Mouse (Mus musculus) stomach, postnatal 0 days (tissue): ENCODE measurements around the gene Igfals. TPM values are rescaled to one million over a fixed set of nuclear protein-coding genes. Genes with fewer than 3 reads are reported as not detected.

ENCODE experiments used
- ATAC-seq: fragments of 200-750 bp; cut with Nextera tagmentation; 2 replicates; pipeline ENCODE4 v1.8.0; 2017; ENCODE audit not compliant: low FRiP score, low TSS enrichment
- DNase-seq: peaks from one replicate; pipeline ENCODE4 v3.0.0-alpha.2; 2016; ENCODE audit warnings: low spot score
- H3K27ac ChIP-seq: fragments of 300-500 bp; sonication (generic); replicated peaks from 2 replicates; pipeline ENCODE4 v1.5.1; 2014; ENCODE audit warnings: mild to moderate bottlenecking, control low read depth
- H3K27me3 ChIP-seq: fragments of 300-500 bp; sonication (generic); 2 replicates; pipeline ENCODE4 v1.6.1; 2014; ENCODE audit warnings: low read length; ENCODE audit not compliant: control insufficient read depth, insufficient read depth
- H3K36me3 ChIP-seq: fragments of 300-500 bp; sonication (generic); 2 replicates; pipeline ENCODE4 v1.6.1; 2014; ENCODE audit warnings: low read length, mixed read lengths; ENCODE audit not compliant: control insufficient read depth, insufficient read depth
- H3K4me1 ChIP-seq: fragments of 300-500 bp; sonication (generic); replicated peaks from 2 replicates; pipeline ENCODE4 v1.6.1; 2014; ENCODE audit warnings: antibody characterized with exemption; ENCODE audit not compliant: control insufficient read depth, insufficient read depth
- H3K4me2 ChIP-seq: fragments of 300-500 bp; sonication (generic); replicated peaks from 2 replicates; pipeline ENCODE4 v1.6.1; 2014; ENCODE audit warnings: low read depth, mild to moderate bottlenecking, control low read depth, moderate library complexity
- H3K4me3 ChIP-seq: fragments of 300-500 bp; sonication (generic); 2 replicates; pipeline ENCODE4 v1.5.1; 2014; ENCODE audit warnings: low read depth, low read length, control low read depth
- H3K9ac ChIP-seq: fragments of 300-500 bp; sonication (generic); 2 replicates; pipeline ENCODE4 v1.6.1; 2014; ENCODE audit warnings: mild to moderate bottlenecking, low read length, control low read depth, mixed read lengths
- H3K9me3 ChIP-seq: fragments of 300-500 bp; sonication (generic); 2 replicates; pipeline ENCODE4 v1.6.1; 2016; ENCODE audit warnings: low read length; ENCODE audit not compliant: control insufficient read depth
- CTCF ChIP-seq: IDR thresholded peaks from 2 replicates; pipeline ENCODE4 v1.5.1; 2016; ENCODE audit warnings: antibody characterized with exemption, low read depth, mild to moderate bottlenecking, moderate library complexity
- EP300 ChIP-seq: optimal IDR thresholded peaks from 2 replicates; pipeline ENCODE3; 2016; ENCODE audit warnings: antibody characterized with exemption
- WGBS: fragments of 180-500 bp; shearing (Covaris S2); extraction: QIAGEN DNeasy Blood & Tissue Kit; methylation state at CpG from one replicate; pipeline ENCODE4 v1.1.7; 2014; 5-methylcytosine and 5-hydroxymethylcytosine counted together
- polyA plus RNA-seq: library from polyadenylated mRNA; unstranded; fragments of >200 nt; fragmentation: Nextera tagmentation; extraction: Ambion mirVana; gene quantifications from 2 replicates; pipeline ENCODE4 v1.2.1, GENCODE M21; 2015

Gene Igfals
- polyA plus RNA-seq, 1 experiment from 2014 or later: 5.6 TPM

DNA sequence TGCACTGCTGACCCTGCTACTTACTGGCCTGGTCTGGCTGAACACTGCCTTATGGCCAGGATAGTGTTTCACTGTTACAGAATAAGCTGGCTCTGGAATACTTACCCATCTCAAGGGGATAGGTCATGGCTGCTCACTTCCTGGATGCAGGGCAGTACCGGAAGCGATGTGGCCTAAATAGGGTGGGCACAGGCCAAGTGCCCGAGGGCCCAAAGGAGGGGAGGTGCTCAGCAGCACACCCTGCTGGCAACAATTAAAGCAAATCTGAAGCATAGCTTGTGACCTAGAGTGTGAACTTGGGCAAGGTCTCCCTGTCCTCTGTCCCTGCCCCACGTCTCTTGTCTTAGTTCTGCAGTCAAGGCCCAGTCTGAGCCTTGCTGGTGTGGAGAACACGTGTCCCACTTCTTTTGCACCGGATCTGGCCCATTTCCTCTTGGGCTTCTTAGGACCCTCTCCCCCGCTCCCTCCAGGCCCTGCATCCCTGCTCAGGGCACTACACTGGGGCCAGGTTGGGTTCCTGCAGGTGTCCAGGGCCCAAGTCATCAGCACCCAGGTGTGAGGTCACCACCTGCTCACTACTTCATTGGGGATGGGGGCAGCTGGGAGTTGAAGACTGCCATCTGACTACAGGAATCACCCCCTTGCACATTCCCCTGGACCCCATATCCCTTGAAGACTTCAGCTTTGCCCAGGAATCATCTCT is 16.1 kb downstream of the Igfals start:
- Histone ChIP-seq H3K9ac (no peak overlapping the region), H3K4me3 (no peak overlapping the region), H3K9me3 (no peaks in the 10 kb centered on the region), H3K27me3 (no peaks in the 10 kb centered on the region), H3K36me3 (peaks cover 6% of the 10 kb centered on the region), H3K4me2 (no peak overlapping the region), H3K27ac (no peak overlapping the region), H3K4me1 (peaks cover 3% of the 10 kb centered on the region)
- DNase-seq (peak; percentile 50), ATAC-seq (no peak)
- 43% methylated on average over 7 of the region's 7 CpGs for WGBS
- no peak for TF ChIP-seq EP300
- TF ChIP-seq CTCF: peak; percentile 75

DNA sequence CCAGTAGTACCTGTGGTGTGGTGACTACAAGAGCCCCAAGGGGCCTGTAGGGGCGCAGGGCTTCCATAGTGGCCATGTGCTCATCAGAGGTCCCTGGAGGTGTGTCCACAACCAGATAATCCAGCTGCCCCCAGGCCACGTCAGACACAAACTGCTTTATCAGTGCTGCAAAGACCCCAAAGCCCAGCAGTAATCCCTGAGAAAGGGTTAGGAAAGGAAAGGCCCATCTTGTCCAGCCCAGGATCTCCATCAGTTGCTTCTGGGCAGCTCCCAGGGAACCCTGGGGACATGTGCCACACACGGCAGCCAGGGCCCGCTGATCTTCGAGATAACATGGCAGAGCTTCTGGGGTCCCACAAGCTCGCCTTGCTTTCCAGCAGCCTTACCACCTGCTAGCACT is 18.6 kb downstream of the Igfals start:
- no peak for DNase-seq
- no peak overlapping the region for H3K27ac ChIP-seq
- WGBS: 84% methylated on average over 6 of the region's 6 CpGs
- no peak for TF ChIP-seq EP300
- TF ChIP-seq CTCF: no peak
- ATAC-seq: no peak
- no peaks in the 10 kb centered on the region for H3K9me3 ChIP-seq
- no peak overlapping the region for H3K4me2 ChIP-seq
- no peaks in the 10 kb centered on the region for H3K27me3 ChIP-seq
- peaks cover 6% of the 10 kb centered on the region for H3K36me3 ChIP-seq
- H3K4me1 ChIP-seq: peaks cover 3% of the 10 kb centered on the region
- H3K4me3 ChIP-seq: no peak overlapping the region
- H3K9ac ChIP-seq: no peak overlapping the region

DNA sequence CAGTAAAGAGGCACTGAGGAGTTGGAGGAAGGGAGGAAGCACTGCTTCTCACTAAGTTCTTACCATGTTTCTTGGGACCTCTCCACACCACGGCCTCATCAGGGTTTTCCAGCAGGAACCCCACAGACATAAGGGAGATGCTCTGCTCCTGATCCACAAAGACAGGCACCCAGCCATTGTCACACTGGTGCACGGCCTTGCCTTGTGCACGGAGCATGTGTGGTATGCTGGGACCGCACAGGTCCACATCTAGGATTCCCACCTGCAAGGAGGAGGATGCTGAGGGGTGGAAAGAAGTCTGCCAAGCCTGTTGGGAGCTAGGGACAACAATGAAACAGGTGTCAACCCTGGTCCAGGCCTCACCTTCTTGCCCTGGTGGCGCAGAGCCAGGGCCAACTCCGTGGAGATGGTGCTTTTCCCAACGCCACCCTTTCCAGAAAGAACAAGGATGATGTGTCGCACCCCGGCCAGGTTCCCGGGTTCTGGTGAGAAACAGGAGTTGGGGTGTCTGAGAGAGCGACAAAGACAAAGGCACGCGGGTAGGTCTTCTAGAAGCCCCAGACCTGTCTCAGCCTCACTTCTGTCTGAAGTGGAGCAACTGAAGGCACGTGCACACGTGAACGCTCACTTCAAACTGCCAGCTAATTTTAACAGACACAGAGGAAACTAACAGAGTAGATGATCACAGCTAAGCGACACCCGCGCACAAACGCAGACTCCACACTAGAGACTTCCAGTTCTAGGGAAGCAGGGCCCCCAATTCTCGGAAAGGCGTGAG is 19.7 kb downstream of the Igfals start:
- Histone ChIP-seq H3K4me1 (peaks cover 3% of the 10 kb centered on the region), H3K9ac (peak overlapping the region; percentile 83), H3K27me3 (no peaks in the 10 kb centered on the region), H3K27ac (no peak overlapping the region), H3K4me3 (peak overlapping the region; percentile 83), H3K36me3 (peaks cover 10% of the 10 kb centered on the region), H3K9me3 (no peaks in the 10 kb centered on the region), H3K4me2 (peak overlapping the region; percentile 88)
- DNase-seq (no peak), ATAC-seq (no peak)
- 23% methylated on average over 22 of the region's 22 CpGs for WGBS
- TF ChIP-seq CTCF (no peak), EP300 (no peak)

DNA sequence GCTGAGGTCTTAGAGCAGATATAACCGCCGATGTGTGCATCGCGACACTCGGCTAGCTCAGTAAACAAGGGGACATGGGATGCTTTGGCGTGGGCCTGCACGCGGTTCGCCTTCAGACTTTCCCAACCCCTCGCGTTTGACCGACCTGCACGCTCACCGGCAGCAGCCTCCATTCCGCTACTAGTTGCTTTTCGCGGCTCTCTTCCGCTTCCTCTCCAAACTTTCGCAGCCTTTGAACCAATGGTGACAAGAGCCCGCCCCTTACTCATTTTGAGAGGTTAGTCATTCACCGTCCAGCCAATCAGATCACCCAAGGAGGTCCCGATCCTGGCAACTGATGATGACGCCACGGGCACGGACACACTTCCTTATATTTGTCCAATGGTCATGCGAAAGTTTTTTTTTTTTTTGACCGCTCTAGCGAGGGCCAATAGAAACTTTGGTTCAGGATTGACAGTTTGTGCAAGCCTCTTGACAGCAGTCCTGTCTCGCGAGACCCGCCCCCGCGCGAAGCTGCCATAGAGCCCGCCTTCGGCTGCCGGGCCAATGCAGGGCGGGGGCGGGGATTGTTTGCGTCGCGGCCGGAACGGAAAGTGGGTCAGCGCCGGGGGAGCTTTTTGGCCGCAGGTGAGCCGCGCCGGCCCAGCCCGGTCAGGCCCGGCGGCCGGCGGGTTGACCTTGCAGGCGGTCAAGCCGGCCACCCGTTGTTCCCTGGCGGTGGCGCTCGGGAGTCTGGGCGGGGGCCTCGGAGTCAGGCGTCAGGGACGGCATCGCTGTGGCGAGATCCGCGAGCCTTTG is 20.5 kb downstream of the Igfals start, which contains the start of the genes Nubp2 and Spsb3:
TSS of gene Nubp2 (minus strand) at position 216 of the 798 bp plus-strand sequence.
TSS of gene Spsb3 (plus strand) at position 510 of the 798 bp plus-strand sequence.
- WGBS: under 1% methylated on average over 69 of the region's 69 CpGs
- peak within 1 kb of the TSS; percentile 83 for H3K9ac ChIP-seq
- DNase-seq: peak; percentile 99

DNA sequence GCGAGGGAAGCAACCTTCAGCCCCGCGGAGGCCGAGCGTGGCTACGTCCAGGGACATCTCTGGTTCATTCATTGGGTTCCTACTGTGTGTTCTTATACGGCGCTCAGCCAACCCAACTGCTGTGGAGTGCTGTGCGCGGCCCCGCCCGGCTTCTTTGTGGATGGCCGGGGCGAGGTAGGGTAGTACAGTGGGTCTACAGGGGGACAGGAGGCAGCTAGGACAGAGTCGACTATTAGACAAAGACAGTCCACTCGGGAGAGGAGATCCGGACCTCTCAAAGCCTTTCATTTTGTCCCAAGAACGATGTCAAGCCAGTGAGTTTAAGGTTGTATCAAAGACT is 21.1 kb downstream of the Igfals start:
- H3K36me3 ChIP-seq: peaks cover 10% of the 10 kb centered on the region
- H3K9ac ChIP-seq: peak overlapping the region; percentile 82
- TF ChIP-seq CTCF: no peak
- no peak for TF ChIP-seq EP300
- ATAC-seq (peak; percentile 24), DNase-seq (no peak)
- H3K4me1 ChIP-seq: peaks cover 3% of the 10 kb centered on the region
- H3K9me3 ChIP-seq: no peaks in the 10 kb centered on the region
- under 1% methylated on average over 18 of the region's 18 CpGs for WGBS
- H3K27ac ChIP-seq: peak overlapping the region; percentile 86
- H3K4me3 ChIP-seq: peak overlapping the region; percentile 85
- peak overlapping the region; percentile 90 for H3K4me2 ChIP-seq
- no peaks in the 10 kb centered on the region for H3K27me3 ChIP-seq

More for the DNA sequence above, 20.5 kb downstream of the Igfals start, which contains the start of the genes Nubp2 and Spsb3:
- Histone ChIP-seq H3K27me3 (no peaks in the 10 kb centered on the region), H3K36me3 (peaks cover 10% of the 10 kb centered on the region), H3K4me1 (peaks cover 3% of the 10 kb centered on the region), H3K9me3 (no peaks in the 10 kb centered on the region), H3K4me3 (peak within 1 kb of the TSS; percentile 85), H3K27ac (peak within 1 kb of the TSS; percentile 86), H3K4me2 (peak within 1 kb of the TSS; percentile 90)
- peak; percentile 96 for ATAC-seq
- TF ChIP-seq CTCF: peak; percentile 33
- peak; percentile 96 for TF ChIP-seq EP300
